Mouse (Mus musculus) lung, embryonic 16.5 days (tissue): ENCODE results near the gene Calhm5. TPM values are rescaled to one million over a fixed set of nuclear protein-coding genes. Genes with fewer than 3 reads are reported as not detected.

ENCODE experiments used
- polyA plus RNA-seq: library from polyadenylated mRNA; unstranded; fragments of >200 nt; fragmentation: Nextera tagmentation; extraction: Ambion mirVana; gene quantifications from 2 replicates; pipeline ENCODE4 v1.2.1, GENCODE M21; 2015

Calhm5 gene
- polyA plus RNA-seq, 1 experiment from 2014 or later: 1.0 TPM

Other genes with a start within 250 kb of the Calhm5 start
- gene Sult3a1, start 238.8 kb downstream of the Calhm5 start, polyA plus RNA-seq: not detected in 2 replicates
- 1.9 and 2.2 TPM in 2 replicates for gene Rsph4a, start 191.4 kb downstream of the Calhm5 start, polyA plus RNA-seq
- gene Zup1, start 145.2 kb downstream of the Calhm5 start, polyA plus RNA-seq: 20.3 and 20.7 TPM in 2 replicates
- 94.6 and 105 TPM in 2 replicates for gene Rwdd1, start 76.9 kb downstream of the Calhm5 start, polyA plus RNA-seq
- not detected in 2 replicates for gene Trappc3l, start 58.9 kb downstream of the Calhm5 start, polyA plus RNA-seq
- gene Calhm4, start 52.2 kb downstream of the Calhm5 start, polyA plus RNA-seq: not detected in 2 replicates
- 1.1 and 1.8 TPM in 2 replicates for gene Calhm6, start 31.5 kb upstream of the Calhm5 start, polyA plus RNA-seq
- 29.5 and 31.4 TPM in 2 replicates for gene Dse, start 111.2 kb upstream of the Calhm5 start, polyA plus RNA-seq
- 66.8 and 68.1 TPM in 2 replicates for gene Tspyl1, start 185.7 kb upstream of the Calhm5 start, polyA plus RNA-seq
- 9.6 and 11.3 TPM in 2 replicates for gene Tspyl4, start 200.9 kb upstream of the Calhm5 start, polyA plus RNA-seq